Mouse (Mus musculus) myocyte (in vitro differentiated cells): ENCODE data around the gene Agmat.

Source experiments
- E2F4 ChIP-seq: IDR thresholded peaks from one replicate; pipeline ENCODE4 v1.6.1; 2011; ENCODE audit warnings: mild to moderate bottlenecking, control low read depth, moderate library complexity; ENCODE audit not compliant: insufficient read depth
- MYOG ChIP-seq, 3 experiments: IDR thresholded peaks; one replicate each; pipeline ENCODE4 v1.6.1; 2011; ENCODE audit warnings: control low read depth in 2 of 3, low read depth in 2 of 3, mild to moderate bottlenecking in 2 of 3; ENCODE audit not compliant: insufficient read length in 2 of 3, control insufficient read depth in 1 of 3, insufficient read depth in 1 of 3
- POLR2A ChIP-seq: IDR thresholded peaks from one replicate; pipeline ENCODE4 v1.6.1; 2011; ENCODE audit warnings: low read depth, mild to moderate bottlenecking, control low read depth, moderate library complexity; ENCODE audit not compliant: insufficient read length

GRCm38 (mm10) chr4:141781201-141781985 lies 34.9 kb downstream of the Agmat start:
- TF ChIP-seq POLR2A (no peak), E2F4 (no peak), MYOG (IDR thresholded peaks at IDR 0.05; ENCODE audit: control insufficient read depth in 1 of 3, insufficient read depth in 1 of 3, insufficient read length in 2 of 3, low read depth in 2 of 3) (no peak)
